Mouse (Mus musculus) hindbrain, postnatal 0 days (tissue): ENCODE data around the gene Pphln1. TPM values are rescaled to one million over a fixed set of nuclear protein-coding genes. Genes with fewer than 3 reads are reported as not detected.

Source experiments
- ATAC-seq: fragments of 200-750 bp; cut with Nextera tagmentation; 2 replicates; pipeline ENCODE4 v1.8.0; 2017; ENCODE audit warnings: mild to moderate bottlenecking, moderate TSS enrichment, moderate library complexity
- DNase-seq: peaks from one replicate; pipeline ENCODE4 v3.0.0-alpha.2; 2015; ENCODE audit warnings: low spot score
- H3K27ac ChIP-seq: fragments of 300-500 bp; sonication (generic); 2 replicates; pipeline ENCODE4 v1.5.1; 2014; ENCODE audit warnings: mild to moderate bottlenecking
- H3K27me3 ChIP-seq: fragments of 300-500 bp; sonication (generic); 2 replicates; pipeline ENCODE4 v1.6.1; 2014; ENCODE audit warnings: low read length, mixed read lengths; ENCODE audit not compliant: insufficient read depth
- H3K36me3 ChIP-seq: fragments of 300-500 bp; sonication (generic); 2 replicates; pipeline ENCODE4 v1.6.1; 2014; ENCODE audit warnings: low read length, mixed read lengths; ENCODE audit not compliant: insufficient read depth
- H3K4me1 ChIP-seq: fragments of 300-500 bp; sonication (generic); 2 replicates; pipeline ENCODE4 v1.6.1; 2014; ENCODE audit warnings: antibody characterized with exemption, low read length, mixed read lengths; ENCODE audit not compliant: insufficient read depth
- H3K4me2 ChIP-seq: fragments of 300-500 bp; sonication (generic); 2 replicates; pipeline ENCODE4 v1.6.1; 2014; ENCODE audit warnings: low read depth, mild to moderate bottlenecking, low read length, moderate library complexity, mixed read lengths
- H3K4me3 ChIP-seq: fragments of 300-500 bp; sonication (generic); 2 replicates; pipeline ENCODE4 v1.5.1; 2014; ENCODE audit warnings: low read length
- H3K9ac ChIP-seq: fragments of 300-500 bp; sonication (generic); replicated peaks from 2 replicates; pipeline ENCODE4 v1.6.1; 2014; ENCODE audit warnings: mild to moderate bottlenecking, low read length, moderate library complexity, mixed read lengths
- H3K9me3 ChIP-seq: fragments of 300-500 bp; sonication (generic); 2 replicates; pipeline ENCODE4 v1.6.1; 2016; ENCODE audit warnings: low read length, mixed read lengths
- CTCF ChIP-seq: IDR thresholded peaks from 2 replicates; pipeline ENCODE4 v1.5.1; 2016; ENCODE audit warnings: antibody characterized with exemption, control low read depth, low read depth
- WGBS: fragments of 180-500 bp; shearing (Covaris S2); extraction: QIAGEN DNeasy Blood & Tissue Kit; methylation state at CpG from one replicate; pipeline ENCODE4 v1.1.7; 2014; 5-methylcytosine and 5-hydroxymethylcytosine counted together
- polyA plus RNA-seq: library from polyadenylated mRNA; unstranded; fragments of >200 nt; fragmentation: Nextera tagmentation; extraction: Ambion mirVana; gene quantifications from 2 replicates; pipeline ENCODE4 v1.2.1, GENCODE M21; 2015
- total RNA-seq: library from RNA; depleted of rRNA; stranded (reverse); fragments of >200 nt; gene quantifications from 2 replicates; pipeline ENCODE4 v1.2.3, GENCODE M21; 2014

Pphln1 gene
- total and polyA plus RNA-seq, 2 experiments from 2014 or later, result 36.3 to 38.0 TPM

- no peaks in the 10 kb centered on the region for H3K27me3 ChIP-seq
- no peak for TF ChIP-seq CTCF
- H3K9ac ChIP-seq, result no peak overlapping the region
- H3K36me3 ChIP-seq, result peaks cover 8% of the 10 kb centered on the region
- H3K4me3 ChIP-seq, result no peak overlapping the region
- WGBS, result 36% methylated on average over 9 of the region's 9 CpGs
- H3K27ac ChIP-seq, result no peak overlapping the region
- no peaks in the 10 kb centered on the region; the same call in 1 of the 2 replicates for H3K4me1 ChIP-seq
- ATAC-seq, result no peak
- no peak overlapping the region for H3K4me2 ChIP-seq
- no peaks in the 10 kb centered on the region for H3K9me3 ChIP-seq
- DNase-seq, result no peak
These were observed 114.3 kb downstream of the Pphln1 start for GRCm38 (mm10) chr15:93512437-93512836.

GRCm38 (mm10) chr15:93513939-93514341 lies 115.8 kb downstream of the Pphln1 start:
- Histone ChIP-seq H3K27me3 (no peaks in the 10 kb centered on the region), H3K27ac (no peak overlapping the region), H3K4me3 (no peak overlapping the region), H3K9me3 (no peaks in the 10 kb centered on the region), H3K4me1 (peaks cover 6% of the 10 kb centered on the region; the same call in 1 of the 2 replicates), H3K4me2 (peak overlapping the region; percentile 31), H3K36me3 (peaks cover 4% of the 10 kb centered on the region), H3K9ac (no peak overlapping the region)
- TF ChIP-seq CTCF, result no peak
- 12% methylated on average over 10 of the region's 10 CpGs for WGBS
- ATAC-seq (no peak), DNase-seq (peak; percentile 30)

- 66% methylated on average over 9 of the region's 9 CpGs for WGBS
- no peak for DNase-seq
- ATAC-seq, result no peak
- Histone ChIP-seq H3K4me1 (peaks cover 11% of the 10 kb centered on the region), H3K27ac (no peak overlapping the region), H3K4me3 (no peak overlapping the region), H3K27me3 (no peaks in the 10 kb centered on the region), H3K9ac (no peak overlapping the region), H3K4me2 (no peak overlapping the region), H3K9me3 (no peaks in the 10 kb centered on the region), H3K36me3 (no peaks in the 10 kb centered on the region)
- TF ChIP-seq CTCF, result no peak
These were observed 117.2 kb downstream of the Pphln1 start for GRCm38 (mm10) chr15:93515316-93515715.

GRCm38 (mm10) chr15:93517022-93517565 lies 118.9 kb downstream of the Pphln1 start:
- 62% methylated on average over 11 of the region's 11 CpGs for WGBS
- Histone ChIP-seq H3K27me3 (no peaks in the 10 kb centered on the region), H3K4me3 (no peak overlapping the region), H3K4me1 (peaks cover 11% of the 10 kb centered on the region), H3K27ac (no peak overlapping the region), H3K36me3 (no peaks in the 10 kb centered on the region), H3K4me2 (peak overlapping the region; percentile 30; the same call in 1 of the 2 replicates), H3K9me3 (no peaks in the 10 kb centered on the region), H3K9ac (no peak overlapping the region)
- ATAC-seq, result no peak
- DNase-seq, result no peak
- no peak for TF ChIP-seq CTCF

GRCm38 (mm10) chr15:93518143-93518902 lies 120.2 kb downstream of the Pphln1 start:
- no peak; the same call in 1 of the 2 replicates for ATAC-seq
- no peak for TF ChIP-seq CTCF
- H3K4me1 ChIP-seq, result peaks cover 11% of the 10 kb centered on the region

GRCm38 (mm10) chr15:93518941-93519835 lies 121.0 kb downstream of the Pphln1 start:
- ATAC-seq (peak; percentile 91), DNase-seq (peak; percentile 76)
- H3K27me3 ChIP-seq, result no peaks in the 10 kb centered on the region
- peak; percentile 68 for TF ChIP-seq CTCF
- no peaks in the 10 kb centered on the region for H3K36me3 ChIP-seq
- H3K9ac ChIP-seq, result peak overlapping the region; percentile 64
- WGBS, result under 1% methylated on average over 79 of the region's 85 CpGs
- peaks cover 11% of the 10 kb centered on the region; the same call in 1 of the 2 replicates for H3K4me1 ChIP-seq
- H3K4me3 ChIP-seq, result peak overlapping the region; percentile 81
- no peaks in the 10 kb centered on the region for H3K9me3 ChIP-seq
- H3K4me2 ChIP-seq, result peak overlapping the region; percentile 93
- peak overlapping the region; percentile 72 for H3K27ac ChIP-seq

More at GRCm38 (mm10) chr15:93518143-93518902, 120.2 kb downstream of the Pphln1 start:
- DNase-seq, result peak; percentile 22
- no peaks in the 10 kb centered on the region for H3K27me3 ChIP-seq
- peak overlapping the region; percentile 93 for H3K4me2 ChIP-seq
- H3K4me3 ChIP-seq, result peak overlapping the region; percentile 81
- peak overlapping the region; percentile 72 for H3K27ac ChIP-seq
- no peaks in the 10 kb centered on the region for H3K9me3 ChIP-seq
- peak overlapping the region; percentile 64 for H3K9ac ChIP-seq
- 3% methylated on average over 23 of the region's 23 CpGs for WGBS
- no peaks in the 10 kb centered on the region for H3K36me3 ChIP-seq
